Mouse (Mus musculus): Measurements from ENCODE around the gene Tfap4.
"Not testable (repeated sequence)": the region's sequence is repeated elsewhere in the genome, so short reads cannot be mapped to it uniquely, and the experiment has no call there.

Tfap4 gene

DNA sequence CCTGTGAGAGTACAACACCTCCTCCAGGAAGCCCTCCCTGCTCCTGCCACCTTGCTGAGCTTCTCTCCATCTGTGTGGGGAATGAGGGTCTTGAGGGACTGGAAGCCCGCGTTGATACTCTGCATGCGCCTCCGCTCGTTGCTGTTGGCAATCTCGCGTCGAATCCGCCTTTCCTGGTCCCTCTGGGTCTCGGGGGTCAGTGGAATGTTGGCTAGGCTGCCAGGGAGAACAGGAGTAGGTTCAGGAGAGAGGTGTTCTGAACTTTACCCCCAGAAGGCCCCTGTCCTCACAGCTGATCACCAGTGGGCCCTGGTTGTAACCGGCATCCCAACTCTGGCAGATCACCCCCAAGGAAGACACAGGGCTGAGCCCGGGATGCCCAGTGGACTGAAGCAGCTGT is 7.8 kb downstream of the Tfap4 start:
- no peak for DNase-seq

DNA sequence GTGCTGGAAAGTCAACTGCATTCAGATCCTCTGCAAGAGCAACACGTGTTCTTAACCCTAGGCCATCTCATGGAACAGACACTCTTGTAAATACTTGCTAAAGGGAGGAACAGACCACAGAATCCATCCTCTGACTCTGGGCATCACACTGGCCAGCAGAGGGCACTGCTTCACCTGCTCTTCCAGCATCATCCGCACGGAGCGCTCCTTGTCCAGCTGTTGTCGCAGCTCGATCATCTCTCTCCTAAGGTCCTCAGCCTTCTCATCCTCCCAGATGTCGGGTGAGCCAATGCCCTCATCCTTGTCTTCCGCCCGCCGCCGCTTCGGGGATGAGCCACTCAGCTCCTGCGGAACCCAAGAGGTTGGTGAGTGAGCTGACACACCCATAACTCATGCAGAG is 8.6 kb downstream of the Tfap4 start:
- peak; percentile 71 for DNase-seq

DNA sequence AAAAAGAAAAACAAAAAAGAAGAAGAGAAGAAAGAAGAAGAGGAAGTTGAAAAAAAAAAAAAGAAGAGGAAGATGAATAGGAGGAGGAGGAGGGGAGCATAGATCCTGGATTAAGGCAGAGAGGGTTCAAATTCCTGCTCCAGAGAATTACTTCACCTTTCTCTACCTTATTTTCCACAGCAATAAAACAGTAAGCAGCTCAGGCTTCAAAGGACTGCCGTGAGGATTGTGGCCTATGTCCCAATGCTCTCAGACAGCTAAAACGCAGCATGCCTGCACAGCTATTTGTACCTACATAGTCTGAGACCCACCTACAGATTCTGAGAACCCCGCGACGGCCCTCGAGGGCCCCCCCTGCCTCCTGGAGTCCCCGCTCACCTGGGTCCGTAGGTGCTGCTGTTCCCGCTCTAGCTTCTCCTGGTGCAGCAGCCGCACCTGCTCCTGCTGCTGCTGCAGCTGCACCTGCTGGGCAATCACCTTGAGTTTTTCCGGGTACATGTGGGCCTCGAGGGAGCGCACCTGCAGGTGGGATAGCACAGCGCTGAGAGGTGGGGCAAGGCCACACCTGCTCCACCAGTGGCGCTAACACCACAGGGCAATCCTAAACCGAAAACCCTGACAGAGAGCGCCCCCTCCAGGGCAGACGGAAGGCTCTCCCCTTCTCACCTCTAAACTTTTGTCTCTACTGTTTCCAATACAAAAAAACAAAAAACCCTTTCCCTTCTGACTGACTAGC is 10.5 kb downstream of the Tfap4 start:
- DNase-seq = no peak

DNA sequence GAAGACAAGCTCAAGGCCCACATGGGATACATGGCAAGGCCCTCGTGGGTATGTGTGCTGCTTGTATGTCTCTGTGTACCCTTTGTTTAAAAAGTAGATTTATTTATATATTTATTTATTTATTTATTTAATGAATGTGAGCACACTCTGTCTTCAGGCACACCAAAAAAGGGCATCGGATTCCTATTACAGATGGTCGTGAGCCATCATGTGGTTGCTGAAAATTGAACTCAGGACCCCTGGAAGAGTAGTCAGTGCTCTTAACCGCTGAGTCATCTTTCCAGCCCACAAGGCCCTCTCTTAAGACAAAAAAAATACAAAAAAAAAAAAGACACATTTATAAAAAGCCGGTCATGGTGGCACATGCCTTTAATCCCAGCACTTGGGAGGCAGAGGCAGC is 12.0 kb downstream of the Tfap4 start:
- no peak for DNase-seq

DNA sequence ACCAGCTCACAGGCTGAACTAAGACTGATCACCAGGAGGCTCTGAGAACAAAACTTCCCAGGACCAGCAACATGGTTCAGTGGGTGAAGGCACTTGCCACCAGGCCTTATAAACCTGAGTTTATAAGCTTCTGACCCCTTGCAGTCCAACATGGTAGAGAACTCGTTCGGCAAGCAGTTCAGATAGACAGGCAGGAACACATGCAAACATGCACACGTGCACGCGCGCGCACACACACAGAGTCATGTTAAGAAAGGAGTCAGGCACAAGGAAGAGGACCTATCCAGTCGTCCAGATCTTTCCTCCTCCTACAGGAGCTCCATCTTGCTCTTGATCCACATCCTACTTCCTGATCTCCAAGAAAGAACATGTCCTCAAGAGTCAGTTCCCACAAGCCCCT is 12.8 kb downstream of the Tfap4 start:
- no peak for DNase-seq

DNA sequence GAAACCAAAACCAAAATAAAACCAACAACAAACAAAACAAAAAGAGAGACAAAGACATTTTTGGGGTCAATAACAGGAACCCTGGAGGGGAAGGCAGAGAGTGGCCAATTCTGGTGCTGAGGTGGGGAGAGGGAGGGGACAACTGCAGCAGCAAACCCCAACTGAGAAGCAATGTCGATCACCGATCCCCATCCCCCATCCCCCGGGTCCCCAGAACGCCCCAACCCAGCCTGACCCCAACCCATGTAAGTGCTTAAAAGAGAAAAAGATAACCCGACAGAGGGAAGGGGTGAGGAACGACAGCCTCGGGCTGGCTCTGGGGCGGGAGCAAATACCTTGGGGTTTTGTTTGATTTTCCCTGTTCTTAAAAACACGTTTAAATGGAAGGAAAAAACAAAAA is 14.8 kb downstream of the Tfap4 start:
- no peak for DNase-seq

DNA sequence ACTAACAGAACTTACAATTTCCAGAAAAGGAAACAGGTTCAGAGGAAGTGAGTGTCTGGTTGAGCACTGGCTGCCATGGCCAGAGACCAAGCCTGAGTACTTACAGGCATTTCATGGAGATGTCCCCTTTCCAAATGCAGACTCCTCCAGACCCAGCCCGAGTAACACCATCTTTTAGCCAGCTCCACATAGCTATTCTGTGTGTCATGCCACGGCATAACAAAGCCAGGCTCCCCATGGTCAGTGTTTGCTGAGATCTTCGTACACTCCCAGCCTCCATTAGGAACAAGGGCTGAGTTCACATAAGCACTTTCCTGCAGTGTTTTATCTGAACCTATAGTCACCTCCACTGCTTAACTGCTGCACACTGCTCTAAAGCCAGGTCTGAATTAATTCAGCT is 16.4 kb downstream of the Tfap4 start:
- DNase-seq = no peak

DNA sequence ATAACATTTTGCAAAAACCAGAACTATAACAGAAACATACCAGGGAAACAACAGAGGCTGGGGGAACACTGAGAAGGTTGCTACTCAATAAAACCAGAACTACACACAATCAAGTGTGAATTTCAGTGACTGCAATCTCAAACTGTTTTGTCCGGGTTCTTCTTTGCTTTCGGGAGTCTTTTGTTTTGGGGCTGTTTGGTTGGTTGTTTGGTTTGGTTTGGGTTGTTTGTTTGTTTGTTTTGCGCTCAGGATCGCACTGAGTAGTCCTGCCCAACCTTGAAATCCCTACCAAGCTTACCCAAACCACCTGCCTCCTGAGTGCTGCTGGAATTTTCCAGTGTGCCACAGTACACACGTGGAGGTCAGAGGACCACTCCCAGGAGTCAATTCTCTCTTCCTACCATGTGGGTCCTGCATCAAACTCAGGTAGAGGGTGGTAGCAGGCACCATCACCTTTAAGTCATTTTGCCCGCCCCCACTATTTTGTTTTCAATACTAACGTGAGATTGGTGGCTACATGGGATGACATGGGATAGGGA is 17.3 kb downstream of the Tfap4 start:
- no peak for DNase-seq

DNA sequence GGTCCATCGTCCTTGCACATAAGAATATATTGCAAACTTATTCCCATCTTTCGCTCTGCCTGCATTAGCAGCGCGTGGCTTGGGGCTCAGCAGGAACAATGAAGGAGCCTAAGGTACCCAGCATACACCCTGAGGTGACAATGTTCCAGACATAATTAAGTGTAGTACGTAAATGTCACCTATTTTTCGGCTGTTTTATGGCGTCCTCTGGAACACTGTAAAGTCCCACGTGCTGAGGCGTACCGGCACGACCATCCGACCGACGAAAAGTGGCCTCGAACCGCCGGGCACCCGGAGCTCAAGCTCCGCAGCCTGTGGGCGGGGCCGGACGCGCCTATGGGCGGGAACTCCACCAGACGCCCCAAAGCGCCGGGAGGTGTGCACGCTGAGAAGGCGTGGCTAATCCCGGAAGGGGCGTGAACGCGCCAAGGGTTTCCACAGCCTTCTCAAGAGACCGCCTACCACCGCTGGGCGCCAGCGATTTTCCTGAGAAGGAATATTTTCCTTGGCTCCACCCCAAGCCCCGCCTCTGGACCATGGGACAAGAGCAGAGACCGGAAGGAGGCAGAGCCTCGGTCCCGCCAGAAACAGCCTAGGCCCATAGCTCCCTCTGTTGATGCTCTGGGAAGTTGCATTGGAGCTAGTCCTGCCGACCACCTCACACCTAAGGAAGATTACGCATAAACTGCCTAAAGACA is 18.0 kb downstream of the Tfap4 start, which contains the start of gene Srl:
Gene Srl, minus strand, starts transcription at position 316 of the 698 bp plus-strand sequence.
- peak; percentile 100 for DNase-seq

DNA sequence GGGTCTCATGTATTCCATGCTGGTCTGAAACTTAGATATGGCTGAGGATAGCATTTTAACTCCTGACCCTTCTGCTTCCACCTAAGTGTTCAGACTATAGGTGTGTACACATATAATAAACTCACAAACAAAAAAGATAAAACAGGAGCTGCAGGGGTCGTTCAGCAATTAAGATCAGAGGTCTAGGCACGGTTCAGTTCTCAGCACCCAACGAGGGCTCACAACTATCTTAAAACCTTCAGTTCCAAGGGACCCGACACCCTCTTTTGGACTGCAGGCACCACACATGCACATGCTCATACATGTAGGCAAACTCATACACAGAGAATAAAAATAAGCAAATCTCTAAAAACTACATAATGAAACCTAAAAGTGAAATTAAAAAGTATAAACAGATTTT is 18.6 kb downstream of the Tfap4 start:
- no peak for DNase-seq

DNA sequence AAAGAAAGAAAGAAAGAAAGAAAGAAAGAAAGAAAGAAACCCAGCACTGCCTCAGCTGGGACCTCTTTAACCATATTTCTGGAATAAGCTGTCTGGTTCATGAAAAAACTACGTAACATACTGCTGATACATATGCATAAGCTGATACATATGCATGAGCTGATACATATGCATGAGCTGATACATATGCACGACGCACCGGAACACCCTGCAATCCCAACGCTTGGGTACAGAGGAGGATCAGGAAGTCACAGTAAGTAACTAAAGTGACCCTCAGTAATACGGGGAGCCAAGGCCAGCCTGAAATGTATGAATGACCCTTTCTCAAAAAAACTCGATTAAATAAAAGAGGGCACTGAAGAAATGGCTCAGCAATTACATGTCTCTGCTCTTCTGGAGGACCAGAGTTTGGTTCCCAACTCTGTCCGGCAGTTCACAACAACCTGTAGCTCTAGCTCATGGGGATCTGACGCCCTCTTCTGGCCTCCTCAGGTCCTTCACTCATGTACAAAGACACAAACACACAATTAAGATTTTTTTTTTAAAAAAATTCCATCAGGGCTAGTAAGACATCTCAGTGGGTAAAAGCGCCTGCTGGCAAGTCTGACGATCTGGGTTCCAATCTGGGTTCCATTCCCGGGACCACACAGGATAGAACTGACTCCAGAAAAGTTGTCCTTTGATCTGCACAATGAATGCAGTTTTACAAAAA is 19.4 kb downstream of the Tfap4 start:
- no peak for DNase-seq

DNA sequence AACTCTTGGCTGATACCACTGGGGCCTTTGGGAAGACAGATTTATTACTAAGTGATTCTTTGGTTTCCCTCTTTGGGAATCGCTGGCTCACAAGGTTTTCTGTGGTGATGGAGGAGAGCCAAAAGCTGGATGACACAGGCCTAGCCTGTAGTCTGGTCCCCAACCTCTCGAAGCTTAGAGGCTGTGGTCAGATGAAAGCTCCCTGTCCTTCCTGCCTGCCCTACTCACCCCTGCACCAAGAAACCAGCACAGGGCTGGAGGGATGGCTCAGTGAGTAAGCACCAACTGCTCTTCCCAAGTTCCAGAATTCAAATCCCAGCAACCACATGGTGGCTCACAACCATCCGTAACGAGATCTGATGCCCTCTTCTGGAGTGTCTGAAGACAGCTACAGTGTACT is 20.1 kb downstream of the Tfap4 start:
- no peak for DNase-seq

DNA sequence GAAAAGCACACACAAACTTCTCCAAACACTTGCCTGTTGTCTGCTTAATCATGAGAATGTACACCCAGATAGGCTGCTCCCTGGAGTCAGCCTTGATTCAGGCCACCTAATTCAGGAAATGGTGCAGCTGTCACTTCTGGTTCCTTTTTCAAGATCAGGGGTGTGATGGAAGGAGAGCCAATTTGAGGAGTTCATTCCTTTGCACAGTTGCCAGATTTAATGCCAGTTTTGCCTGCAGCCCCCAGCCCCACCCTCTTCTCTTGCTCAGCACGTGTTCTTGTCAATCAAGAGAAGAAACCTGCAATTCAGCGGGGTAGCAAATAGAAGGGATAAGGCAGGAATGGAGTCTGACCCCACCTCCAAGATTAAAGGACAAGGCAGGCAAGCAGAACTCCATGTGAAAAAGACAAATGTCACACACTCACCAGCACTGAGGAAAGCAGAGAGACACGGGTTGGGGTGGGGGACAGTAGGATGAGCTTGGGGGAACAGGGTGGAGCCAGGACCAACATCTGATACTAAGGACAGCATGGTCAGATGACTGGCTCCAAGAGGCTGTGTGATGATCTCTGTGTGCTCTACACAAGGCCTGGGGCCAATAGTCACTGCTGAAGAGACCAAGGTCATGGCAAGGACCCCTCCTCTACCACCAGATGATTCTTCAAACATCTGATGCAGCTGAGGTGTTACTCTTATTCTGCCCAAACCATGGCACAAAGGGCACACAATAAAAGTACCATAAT is 21.9 kb downstream of the Tfap4 start:
- DNase-seq = no peak

DNA sequence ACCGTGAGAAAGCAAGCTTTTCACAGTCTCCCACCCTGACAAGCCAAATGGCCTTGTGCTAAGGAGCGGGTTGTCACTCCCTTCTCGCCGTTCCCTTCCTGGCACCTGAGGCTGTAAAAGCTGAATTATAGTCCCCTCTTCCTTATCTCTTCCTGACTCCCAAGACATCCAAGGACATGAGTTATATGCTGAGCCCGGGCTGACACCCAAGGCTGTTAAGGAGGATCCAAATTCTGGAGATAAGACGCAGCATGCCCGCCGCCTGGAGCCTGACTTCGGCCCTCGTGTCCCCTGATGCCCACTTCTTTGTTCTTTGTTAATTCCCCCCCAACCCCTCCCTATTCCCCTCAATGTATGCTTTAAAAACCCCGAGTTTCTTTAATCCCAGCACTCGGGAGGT is 32.3 kb downstream of the Tfap4 start:
- DNase-seq = not testable (repeated sequence)

DNA sequence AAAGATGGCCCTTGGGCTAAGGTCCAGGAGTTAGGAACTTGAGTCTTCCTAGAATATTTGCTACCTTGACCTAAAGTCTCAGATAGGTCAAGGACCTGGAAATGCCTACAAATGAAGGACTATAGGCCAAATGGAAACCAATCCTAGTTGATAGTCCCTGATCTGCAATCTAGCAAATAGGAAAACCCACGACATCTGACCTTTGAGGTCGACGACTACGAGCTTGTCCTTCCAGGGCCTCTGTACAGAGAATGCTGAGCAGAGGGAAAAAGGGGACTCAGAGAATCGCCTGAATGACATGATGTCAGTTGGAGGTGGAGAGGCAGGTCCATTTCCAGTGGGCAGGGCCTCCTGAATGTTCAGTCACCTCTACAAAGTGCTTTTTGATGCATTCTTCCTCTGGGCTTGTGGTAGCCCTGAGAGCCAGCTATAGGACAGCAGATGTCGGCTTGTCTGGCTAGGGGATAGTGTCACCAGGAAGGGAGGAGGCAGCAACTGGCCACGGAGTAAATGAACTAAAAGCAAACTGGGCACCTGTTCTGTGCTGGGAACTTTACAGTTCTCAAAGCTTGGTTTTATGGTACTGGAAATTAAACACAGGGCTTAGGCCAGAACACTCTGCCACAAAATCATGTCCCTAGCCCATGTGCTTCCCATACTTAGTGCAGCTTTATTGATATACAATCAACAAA is 36.2 kb downstream of the Tfap4 start:
- DNase-seq = no peak

DNA sequence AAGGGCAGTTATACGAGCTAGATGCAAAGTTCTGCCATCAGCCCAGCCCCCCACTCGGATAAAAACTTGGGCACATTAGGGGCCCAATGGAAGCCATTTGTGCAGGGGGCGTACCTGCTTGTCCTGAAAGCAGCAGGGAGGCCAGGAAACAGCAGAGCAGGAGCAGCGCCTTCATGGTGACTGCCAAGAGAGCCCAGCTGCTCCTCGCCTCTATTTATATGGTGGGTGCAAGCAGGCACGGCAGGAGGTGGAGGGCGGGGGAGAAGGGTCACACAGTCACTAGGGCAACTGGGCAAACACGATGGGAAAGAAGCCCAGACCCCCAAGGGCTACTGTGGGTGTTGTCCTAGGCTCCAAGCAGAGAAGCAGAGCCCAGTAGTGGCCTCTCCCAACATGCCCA is 36.8 kb downstream of the Tfap4 start:
- no peak for DNase-seq

DNA sequence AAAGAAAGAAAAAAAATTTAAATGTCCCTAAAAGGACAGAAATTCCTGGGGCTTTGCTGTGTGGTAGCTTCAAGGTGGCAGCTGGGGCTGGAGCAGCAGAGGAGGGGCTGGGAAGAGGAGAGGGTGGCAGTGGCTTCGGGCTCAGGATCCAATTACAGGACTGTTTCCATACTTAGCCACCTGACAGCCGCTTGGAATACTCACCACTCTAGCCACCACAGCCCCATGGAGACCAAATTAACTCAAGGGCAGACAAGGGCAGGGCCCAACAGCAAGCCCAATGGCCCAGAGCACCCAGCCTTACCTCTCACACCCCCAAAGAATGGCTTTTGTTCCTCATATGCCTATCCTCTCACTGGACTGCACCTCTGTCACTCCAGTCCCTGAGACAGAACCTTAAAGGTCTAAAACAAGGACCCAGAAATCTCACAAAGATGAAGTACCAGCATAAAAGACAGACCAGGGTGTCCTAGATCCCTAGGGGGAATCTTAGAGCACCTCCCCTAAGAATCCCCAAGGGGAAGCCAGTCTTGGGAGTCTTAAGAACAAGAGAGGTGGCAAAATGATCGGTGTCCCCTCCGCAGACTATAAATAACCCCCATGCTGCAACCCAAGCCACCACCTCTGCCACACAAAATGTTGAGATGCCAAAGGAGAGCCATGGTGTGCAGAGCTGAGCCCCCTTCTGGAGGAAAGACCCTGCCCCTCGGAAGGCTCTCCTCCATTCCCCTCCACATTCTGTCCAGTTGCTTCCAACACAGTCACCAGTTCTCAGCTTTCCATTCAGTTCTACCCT is 37.7 kb downstream of the Tfap4 start:
- DNase-seq = no peak

DNA sequence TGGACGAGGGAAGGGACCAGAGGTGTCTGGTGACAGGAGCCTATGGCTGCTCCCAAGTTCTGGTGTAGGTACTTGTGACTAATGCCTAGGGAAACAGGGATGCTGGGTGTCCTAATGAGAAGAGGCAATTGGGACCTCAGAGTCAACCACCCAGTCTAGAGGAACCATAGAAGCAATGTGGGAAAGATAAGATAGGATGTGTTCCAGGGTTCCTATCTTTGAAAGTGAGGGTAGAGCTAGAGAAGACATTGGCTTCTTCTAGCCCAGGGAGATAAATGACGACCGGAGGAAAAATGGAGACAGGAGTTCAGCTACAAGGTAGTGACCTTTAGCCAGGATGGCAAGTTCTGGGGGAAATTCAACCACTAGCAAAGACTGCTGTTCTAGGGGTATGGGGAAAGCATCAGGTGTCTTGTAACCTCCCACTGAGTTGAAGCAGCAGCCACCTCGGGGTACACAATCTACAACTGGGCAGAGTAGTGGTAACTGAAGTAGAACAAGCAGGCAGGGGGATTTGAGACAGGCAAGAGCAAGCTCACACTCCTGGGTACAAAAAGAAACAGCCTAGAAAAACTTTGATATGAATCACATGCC is 38.5 kb downstream of the Tfap4 start:
- no peak for DNase-seq

DNA sequence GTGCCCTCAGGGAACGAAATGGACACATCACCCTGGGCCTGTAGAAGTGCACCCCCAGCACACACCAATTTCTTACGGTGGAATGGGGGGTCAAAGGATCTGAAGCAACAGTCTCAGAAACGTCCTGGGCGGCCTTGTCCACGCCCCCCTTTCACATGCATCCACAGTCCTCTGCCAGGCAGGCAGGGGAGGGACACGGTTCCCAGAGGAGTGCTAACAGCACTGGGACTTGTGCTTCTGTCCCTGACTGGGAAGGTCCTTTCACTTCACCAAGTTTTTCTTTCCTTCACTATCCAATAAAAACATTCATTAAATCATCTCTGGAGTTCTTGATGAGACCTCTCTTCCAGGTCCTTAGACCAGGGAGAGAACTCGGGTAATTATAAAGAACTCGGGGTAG is 39.0 kb downstream of the Tfap4 start:
- DNase-seq = no peak

DNA sequence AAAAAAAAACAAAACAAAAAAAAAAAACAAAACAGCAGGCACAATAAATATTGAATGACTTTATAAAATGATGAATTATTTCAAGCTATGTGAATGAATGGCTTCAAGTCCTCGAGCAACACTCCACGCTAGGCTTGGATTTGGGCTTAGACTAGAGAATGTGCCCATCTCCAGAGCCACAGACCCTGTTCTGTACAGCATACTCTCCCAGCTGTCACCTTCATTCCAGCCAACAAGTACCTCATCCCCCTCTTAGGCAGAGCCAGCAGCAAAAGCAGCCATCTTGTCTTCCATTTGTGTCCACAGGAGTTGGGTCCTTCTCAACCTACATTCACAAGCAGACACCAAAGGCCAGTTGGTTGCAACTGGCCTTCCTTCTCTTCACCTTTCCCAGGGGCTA is 39.8 kb downstream of the Tfap4 start:
- DNase-seq = no peak

DNA sequence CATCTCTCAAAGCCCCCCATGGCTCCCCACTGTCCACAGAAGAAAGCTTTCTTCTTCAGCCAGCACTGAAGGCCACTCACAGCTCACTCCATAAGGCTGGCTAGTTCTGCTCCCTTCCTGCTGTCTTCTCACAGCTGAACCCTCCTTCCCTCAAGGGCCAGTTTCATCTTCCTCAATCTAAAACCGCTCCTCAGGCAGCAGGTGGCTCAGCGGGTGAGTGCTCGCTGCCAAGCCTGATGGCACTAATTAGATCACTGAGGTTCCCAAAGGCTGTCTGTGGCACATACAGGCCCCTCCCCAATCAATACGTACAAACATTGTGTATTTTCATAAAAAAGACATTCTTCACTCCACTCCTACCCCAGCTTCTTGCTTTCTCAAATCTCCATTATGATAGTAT is 40.5 kb downstream of the Tfap4 start:
- no peak for DNase-seq

All from right cerebral cortex, postnatal 14 days (tissue).